Mouse (Mus musculus): Measurements from ENCODE around the gene Il12a. TPM values are rescaled to one million over a fixed set of nuclear protein-coding genes. Genes with fewer than 3 reads are reported as not detected.

The Il12a gene
- polyA plus RNA-seq, 1 experiment from 2014 or later: 0.28 TPM

- H3K9me3 ChIP-seq (replicated peaks; ENCODE audit: control insufficient read depth, low read length, poor library complexity, severe bottlenecking): no peaks in the 10 kb centered on the region
- H3K9ac ChIP-seq (ENCODE audit: low read depth, low read length): no peak overlapping the region
- H3K27me3 ChIP-seq (ENCODE audit: control insufficient read depth, insufficient read depth, low read depth, low read length): no peaks in the 10 kb centered on the region
- WGBS: 88% methylated on average over 9 of the region's 9 CpGs
- no peak for ATAC-seq
- no peak overlapping the region for H3K27ac ChIP-seq (ENCODE audit: low read length)
- H3K36me3 ChIP-seq (ENCODE audit: control insufficient read depth, insufficient read depth, low read length): no peaks in the 10 kb centered on the region
- no peak overlapping the region for H3K4me3 ChIP-seq (ENCODE audit: low read depth, low read length)
- no peak overlapping the region for H3K4me2 ChIP-seq (ENCODE audit: low read length)
- no peaks in the 10 kb centered on the region for H3K4me1 ChIP-seq (ENCODE audit: control insufficient read depth, insufficient read depth, low read length)
Measured at GRCm38 (mm10) chr3:68678805-68679585, 11.4 kb upstream of the Il12a start.

GRCm38 (mm10) chr3:68683579-68683978 is 6.9 kb upstream of the Il12a start:
- no peak overlapping the region for H3K4me3 ChIP-seq (ENCODE audit: low read depth, low read length)
- ATAC-seq: no peak
- H3K27ac ChIP-seq (ENCODE audit: low read length): no peak overlapping the region
- no peaks in the 10 kb centered on the region for H3K36me3 ChIP-seq (ENCODE audit: control insufficient read depth, insufficient read depth, low read length)
- H3K4me2 ChIP-seq (ENCODE audit: low read length): no peak overlapping the region
- H3K9me3 ChIP-seq (replicated peaks; ENCODE audit: control insufficient read depth, low read length, poor library complexity, severe bottlenecking): no peaks in the 10 kb centered on the region
- no peaks in the 10 kb centered on the region for H3K27me3 ChIP-seq (ENCODE audit: control insufficient read depth, insufficient read depth, low read depth, low read length)
- H3K4me1 ChIP-seq (ENCODE audit: control insufficient read depth, insufficient read depth, low read length): no peaks in the 10 kb centered on the region
- H3K9ac ChIP-seq (ENCODE audit: low read depth, low read length): no peak overlapping the region
- 72% methylated on average over 2 of the region's 2 CpGs for WGBS

GRCm38 (mm10) chr3:68684207-68684606 is 6.2 kb upstream of the Il12a start:
- Histone ChIP-seq H3K9me3 (replicated peaks; ENCODE audit: control insufficient read depth, low read length, poor library complexity, severe bottlenecking) (no peaks in the 10 kb centered on the region), H3K4me1 (ENCODE audit: control insufficient read depth, insufficient read depth, low read length) (no peaks in the 10 kb centered on the region), H3K27me3 (ENCODE audit: control insufficient read depth, insufficient read depth, low read depth, low read length) (no peaks in the 10 kb centered on the region), H3K36me3 (ENCODE audit: control insufficient read depth, insufficient read depth, low read length) (no peaks in the 10 kb centered on the region), H3K27ac (ENCODE audit: low read length) (no peak overlapping the region), H3K9ac (ENCODE audit: low read depth, low read length) (no peak overlapping the region), H3K4me3 (ENCODE audit: low read depth, low read length) (no peak overlapping the region), H3K4me2 (ENCODE audit: low read length) (no peak overlapping the region)
- 94% methylated on average over 1 of the region's 1 CpGs for WGBS
- ATAC-seq: no peak

- Histone ChIP-seq H3K4me1 (ENCODE audit: control insufficient read depth, insufficient read depth, low read length) (no peaks in the 10 kb centered on the region), H3K4me2 (ENCODE audit: low read length) (no peak overlapping the region), H3K4me3 (ENCODE audit: low read depth, low read length) (no peak overlapping the region), H3K9ac (ENCODE audit: low read depth, low read length) (no peak overlapping the region), H3K27ac (ENCODE audit: low read length) (no peak overlapping the region), H3K27me3 (ENCODE audit: control insufficient read depth, insufficient read depth, low read depth, low read length) (no peaks in the 10 kb centered on the region), H3K9me3 (replicated peaks; ENCODE audit: control insufficient read depth, low read length, poor library complexity, severe bottlenecking) (no peaks in the 10 kb centered on the region), H3K36me3 (ENCODE audit: control insufficient read depth, insufficient read depth, low read length) (no peaks in the 10 kb centered on the region)
- no peak for ATAC-seq
- 68% methylated on average over 8 of the region's 8 CpGs for WGBS
Measured at GRCm38 (mm10) chr3:68686852-68687560, 3.4 kb upstream of the Il12a start.

GRCm38 (mm10) chr3:68689346-68689745 is 1.1 kb upstream of the Il12a start:
- Histone ChIP-seq H3K4me1 (ENCODE audit: control insufficient read depth, insufficient read depth, low read length) (no peaks in the 10 kb centered on the region), H3K9ac (ENCODE audit: low read depth, low read length) (no peak overlapping the region), H3K4me3 (ENCODE audit: low read depth, low read length) (no peak overlapping the region), H3K9me3 (replicated peaks; ENCODE audit: control insufficient read depth, low read length, poor library complexity, severe bottlenecking) (no peaks in the 10 kb centered on the region), H3K27me3 (ENCODE audit: control insufficient read depth, insufficient read depth, low read depth, low read length) (no peaks in the 10 kb centered on the region), H3K36me3 (ENCODE audit: control insufficient read depth, insufficient read depth, low read length) (no peaks in the 10 kb centered on the region), H3K4me2 (ENCODE audit: low read length) (no peak overlapping the region), H3K27ac (ENCODE audit: low read length) (no peak overlapping the region)
- WGBS: 87% methylated on average over 7 of the region's 7 CpGs
- no peak for ATAC-seq

- WGBS: 88% methylated on average over 28 of the region's 28 CpGs
Measured at GRCm38 (mm10) chr3:68691100-68691778, 795 bp downstream of the Il12a start.

GRCm38 (mm10) chr3:68691938-68692599 is 1.6 kb downstream of the Il12a start:
- H3K4me2 ChIP-seq (ENCODE audit: low read length): no peak overlapping the region
- no peak overlapping the region for H3K4me3 ChIP-seq (ENCODE audit: low read depth, low read length)
- 87% methylated on average over 7 of the region's 7 CpGs for WGBS
- H3K36me3 ChIP-seq (ENCODE audit: control insufficient read depth, insufficient read depth, low read length): no peaks in the 10 kb centered on the region
- no peaks in the 10 kb centered on the region for H3K4me1 ChIP-seq (ENCODE audit: control insufficient read depth, insufficient read depth, low read length)
- H3K9ac ChIP-seq (ENCODE audit: low read depth, low read length): no peak overlapping the region
- ATAC-seq: no peak
- no peak overlapping the region for H3K27ac ChIP-seq (ENCODE audit: low read length)
- no peaks in the 10 kb centered on the region for H3K27me3 ChIP-seq (ENCODE audit: control insufficient read depth, insufficient read depth, low read depth, low read length)
- no peaks in the 10 kb centered on the region for H3K9me3 ChIP-seq (replicated peaks; ENCODE audit: control insufficient read depth, low read length, poor library complexity, severe bottlenecking)

More at GRCm38 (mm10) chr3:68691100-68691778, 795 bp downstream of the Il12a start:
- ATAC-seq: no peak
- Histone ChIP-seq H3K27me3 (ENCODE audit: control insufficient read depth, insufficient read depth, low read depth, low read length) (no peaks in the 10 kb centered on the region), H3K36me3 (ENCODE audit: control insufficient read depth, insufficient read depth, low read length) (no peaks in the 10 kb centered on the region), H3K9me3 (replicated peaks; ENCODE audit: control insufficient read depth, low read length, poor library complexity, severe bottlenecking) (no peaks in the 10 kb centered on the region), H3K27ac (ENCODE audit: low read length) (no peak overlapping the region), H3K4me1 (ENCODE audit: control insufficient read depth, insufficient read depth, low read length) (no peaks in the 10 kb centered on the region), H3K9ac (ENCODE audit: low read depth, low read length) (no peak overlapping the region), H3K4me3 (ENCODE audit: low read depth, low read length) (no peak overlapping the region), H3K4me2 (ENCODE audit: low read length) (no peak overlapping the region)

- 70% methylated on average over 11 of the region's 11 CpGs for WGBS
- H3K27ac ChIP-seq (ENCODE audit: low read length): no peak overlapping the region
- H3K4me1 ChIP-seq (ENCODE audit: control insufficient read depth, insufficient read depth, low read length): no peaks in the 10 kb centered on the region
- H3K9ac ChIP-seq (ENCODE audit: low read depth, low read length): no peak overlapping the region
- H3K27me3 ChIP-seq (ENCODE audit: control insufficient read depth, insufficient read depth, low read depth, low read length): no peaks in the 10 kb centered on the region
- H3K36me3 ChIP-seq (ENCODE audit: control insufficient read depth, insufficient read depth, low read length): no peaks in the 10 kb centered on the region
- no peak overlapping the region for H3K4me2 ChIP-seq (ENCODE audit: low read length)
- no peak overlapping the region for H3K4me3 ChIP-seq (ENCODE audit: low read depth, low read length)
- H3K9me3 ChIP-seq (replicated peaks; ENCODE audit: control insufficient read depth, low read length, poor library complexity, severe bottlenecking): no peaks in the 10 kb centered on the region
- ATAC-seq: no peak
Measured at GRCm38 (mm10) chr3:68692600-68693225, 2.3 kb downstream of the Il12a start.

All from midbrain, embryonic 16.5 days (tissue).